Mouse (Mus musculus) CD4-positive, CD25-positive, alpha-beta regulatory T cell, adult 4 months (primary cell): ENCODE data around the gene Fbxw8. TPM values are rescaled to one million over a fixed set of nuclear protein-coding genes. Genes with fewer than 3 reads are reported as not detected.

Source experiments
- ATAC-seq: one replicate; pipeline ENCODE4 v1.8.0; 2017
- polyA plus RNA-seq, 2 experiments: library from polyadenylated mRNA; unstranded; fragments of 100-300 nt; shearing (Covaris generic); gene quantifications; one replicate each; pipeline ENCODE4 v1.2.1; 2017

Gene Fbxw8
- polyA plus RNA-seq, 2 experiments from 2014 or later, result 3.1 to 3.3 TPM

DNA sequence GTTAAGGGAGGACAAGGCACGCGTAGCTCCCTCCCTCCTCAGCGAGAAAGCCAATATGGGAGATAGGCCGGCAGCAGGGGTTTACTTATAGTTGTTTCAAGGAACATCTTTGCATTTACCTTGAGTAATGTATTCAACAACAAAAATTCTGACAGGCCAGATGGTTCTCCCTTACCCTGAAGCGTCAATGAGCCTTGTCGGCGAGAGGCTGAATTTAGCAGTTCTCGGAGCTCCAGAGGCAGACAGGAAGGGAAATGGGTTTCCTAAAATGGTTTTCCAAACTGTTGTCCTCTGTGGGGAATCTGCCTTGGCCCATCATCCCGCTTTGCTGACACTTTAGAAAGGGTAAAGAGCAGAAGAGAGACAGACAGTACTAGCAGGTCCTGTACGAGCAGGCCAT is 48.6 kb downstream of the Fbxw8 start:
- no peak for ATAC-seq

DNA sequence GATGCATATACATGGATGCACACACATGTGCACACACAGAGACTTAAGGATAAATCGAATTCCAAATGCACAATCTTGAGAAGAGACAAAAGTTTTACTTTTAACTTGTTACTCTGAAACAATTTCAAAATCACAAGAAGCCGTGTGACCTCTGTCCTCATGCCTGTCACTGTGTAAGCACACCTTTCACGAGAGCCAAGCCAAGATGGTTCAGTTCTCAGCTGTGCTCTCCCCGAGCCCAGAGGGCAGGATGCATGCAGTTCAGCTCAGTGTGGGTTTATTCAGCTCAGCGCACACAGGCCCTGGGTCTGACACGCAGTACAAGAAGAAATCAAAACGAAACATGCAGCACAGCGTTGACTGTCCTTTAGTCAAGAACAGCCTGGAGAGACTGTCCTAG is 49.7 kb downstream of the Fbxw8 start:
- ATAC-seq, result no peak

DNA sequence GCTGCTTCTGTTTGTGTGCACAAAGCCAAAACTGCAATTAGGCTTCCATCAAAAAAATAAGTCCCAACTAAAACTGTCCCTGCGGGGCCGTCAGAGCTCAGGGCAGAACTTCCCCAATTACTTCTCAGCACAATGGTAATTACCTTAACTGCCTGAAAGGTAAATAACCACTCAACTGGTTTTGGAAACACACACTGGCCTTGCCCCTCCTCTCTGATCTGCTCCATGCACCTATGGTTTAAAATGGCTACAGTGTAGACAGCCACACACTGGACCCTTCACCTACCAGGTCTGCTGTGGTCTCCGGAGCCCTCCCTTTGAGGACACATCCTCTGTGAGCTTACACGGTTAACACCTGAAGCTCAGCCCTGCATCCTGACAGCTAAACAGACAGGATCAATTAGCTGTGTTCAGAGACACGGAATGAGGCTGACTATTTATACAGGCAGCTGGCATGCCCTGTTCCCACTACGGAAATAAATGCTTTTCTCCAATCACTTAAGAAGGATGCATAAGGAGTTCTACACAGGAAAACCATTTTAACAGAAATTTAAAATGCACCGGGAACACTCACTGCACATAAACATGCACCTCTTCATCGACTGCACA is 55.3 kb downstream of the Fbxw8 start:
- no peak for ATAC-seq

DNA sequence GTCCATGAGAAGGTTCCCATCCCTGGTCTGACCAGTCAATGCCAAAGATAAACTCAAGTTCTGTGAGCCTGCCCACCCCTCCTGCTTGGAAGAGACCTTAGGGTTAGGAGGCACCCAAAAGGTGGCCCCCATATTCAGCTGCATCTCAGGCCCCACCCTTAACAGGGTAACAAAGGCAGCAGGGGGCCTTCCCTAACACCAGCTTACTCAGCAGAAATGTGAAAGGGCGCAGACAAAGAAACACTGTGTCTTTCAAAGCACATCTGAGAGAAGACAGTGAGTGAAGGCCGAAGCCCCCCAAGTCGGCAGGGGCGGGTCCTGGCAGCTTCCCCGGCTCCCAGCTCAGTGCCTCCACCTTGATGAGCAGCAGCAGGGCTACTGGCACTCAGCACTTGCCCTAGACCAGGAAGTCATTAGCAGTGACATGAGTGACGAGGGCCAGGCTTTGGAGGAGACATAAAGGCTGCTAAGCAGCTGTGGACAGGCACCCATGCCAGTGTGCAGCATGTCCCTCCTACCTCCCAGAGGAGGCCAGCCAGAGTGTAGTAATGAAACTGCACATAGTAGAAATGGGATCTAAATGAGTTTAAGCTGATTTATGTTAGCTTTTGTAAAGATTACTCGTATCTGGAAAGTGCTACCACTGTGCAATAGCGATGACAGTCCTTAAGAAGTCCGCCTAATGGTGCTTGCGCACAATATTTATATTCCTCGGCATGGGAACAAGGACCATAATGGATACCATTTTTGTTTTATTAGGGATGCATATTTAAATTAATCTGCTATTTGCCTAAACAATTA is 56.0 kb downstream of the Fbxw8 start:
- no peak for ATAC-seq

DNA sequence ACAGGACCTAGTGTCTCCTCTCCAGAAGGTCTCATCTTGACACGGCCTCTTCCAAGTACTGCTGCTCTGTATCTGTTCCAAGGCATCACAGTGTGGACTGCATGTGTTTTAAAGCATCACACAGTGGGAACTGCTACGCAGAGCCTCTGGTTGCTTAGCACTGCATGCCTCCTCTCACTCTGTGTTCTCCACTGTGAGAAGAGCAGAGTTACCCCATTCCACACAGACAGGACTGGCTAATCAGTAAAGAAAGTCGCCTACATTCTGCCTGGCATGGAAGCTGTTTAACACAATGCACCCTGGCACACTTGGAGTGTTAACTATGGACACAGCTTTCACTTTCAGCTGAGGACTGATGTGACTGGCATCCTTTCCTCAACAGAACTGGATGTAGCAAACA is 58.9 kb downstream of the Fbxw8 start:
- no peak for ATAC-seq

DNA sequence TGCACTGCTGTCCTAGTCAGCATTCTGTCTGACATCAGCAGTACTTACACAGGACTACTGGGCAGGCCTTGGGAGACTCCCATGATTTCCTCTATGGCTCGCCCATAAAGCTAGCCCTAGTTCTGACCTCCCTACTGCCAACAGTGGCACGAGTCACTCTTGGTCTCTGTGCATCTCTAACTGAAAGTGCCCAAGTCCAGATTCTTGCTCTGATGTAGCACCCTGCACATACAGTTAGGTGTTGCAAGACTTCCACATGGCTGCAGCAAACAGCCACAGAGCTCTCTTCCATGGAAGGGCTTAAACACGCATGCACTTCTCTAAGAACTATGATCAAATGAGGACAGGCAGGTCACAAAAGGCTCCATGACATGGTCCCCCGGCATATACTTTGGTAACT is 59.4 kb downstream of the Fbxw8 start:
- no peak for ATAC-seq

DNA sequence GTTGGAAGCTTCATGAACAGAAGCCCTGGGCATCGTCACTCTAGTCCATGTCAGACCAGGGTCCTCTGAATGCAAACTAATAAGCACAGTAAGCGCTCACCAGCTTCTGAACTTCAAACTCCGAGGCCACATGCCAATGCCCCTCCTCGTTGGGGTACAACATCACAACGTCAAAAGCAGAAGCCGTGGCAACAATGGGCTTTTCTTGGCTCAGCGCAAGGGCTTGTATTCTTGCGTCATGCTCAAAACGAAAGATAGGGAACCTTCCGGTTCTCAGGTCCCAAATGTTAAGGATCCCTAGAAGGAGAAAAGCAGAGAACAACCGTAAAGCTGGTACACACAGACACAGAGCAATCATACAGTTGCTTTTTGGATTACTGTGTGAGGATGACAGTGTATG is 59.8 kb downstream of the Fbxw8 start:
- ATAC-seq, result no peak

DNA sequence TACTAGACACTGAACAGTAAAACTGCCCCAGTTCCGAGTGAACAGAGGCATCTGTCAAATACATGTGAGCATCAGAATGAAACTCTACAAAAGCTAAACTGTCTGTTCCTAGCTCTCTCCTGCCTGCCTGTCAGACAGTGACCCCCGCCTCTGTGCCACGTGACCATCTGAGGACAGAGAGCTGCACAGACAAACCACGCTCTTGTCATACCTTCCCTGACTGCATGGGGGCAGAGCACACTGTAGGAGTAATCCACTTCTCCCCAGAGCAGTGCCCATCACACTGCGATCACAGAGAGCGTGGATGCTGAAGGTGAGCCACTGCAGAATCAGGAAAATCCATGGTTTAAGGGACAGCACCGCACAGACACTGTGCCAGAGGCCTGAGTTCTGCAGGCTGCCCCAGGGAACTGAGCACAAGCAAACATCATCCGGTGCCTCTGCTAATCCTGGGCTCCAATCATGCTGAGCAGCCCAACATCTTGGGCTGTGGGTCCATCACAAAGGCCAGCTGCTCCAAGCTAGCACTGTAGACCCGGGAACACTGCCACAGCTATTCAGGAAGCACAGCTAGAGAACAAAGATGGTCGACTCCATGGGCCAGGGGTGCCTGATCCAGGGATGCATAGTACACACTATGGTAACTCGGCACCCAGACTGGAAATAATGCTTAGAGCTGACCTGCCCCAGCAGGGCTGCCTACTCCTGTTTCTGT is 61.8 kb downstream of the Fbxw8 start:
- no peak for ATAC-seq

DNA sequence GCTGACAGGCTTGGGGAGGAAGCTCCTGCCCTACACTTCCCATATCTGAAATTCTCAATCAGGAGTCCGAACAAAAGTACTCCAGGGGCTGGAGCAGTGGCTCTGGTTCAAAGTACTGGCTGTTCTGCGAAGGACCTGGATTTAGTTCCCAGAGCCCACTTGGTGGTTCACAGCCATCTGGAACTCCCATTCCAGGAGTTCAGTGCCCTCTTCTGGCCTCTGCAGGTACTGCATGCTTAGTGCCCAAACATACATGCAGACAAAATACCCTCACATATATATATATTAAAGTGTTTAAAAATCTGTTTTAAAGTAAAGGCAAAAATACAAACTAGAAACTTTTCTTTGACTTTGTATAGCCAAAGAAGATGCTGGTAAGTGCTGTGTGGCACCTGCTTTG is 64.4 kb downstream of the Fbxw8 start:
- ATAC-seq, result no peak

DNA sequence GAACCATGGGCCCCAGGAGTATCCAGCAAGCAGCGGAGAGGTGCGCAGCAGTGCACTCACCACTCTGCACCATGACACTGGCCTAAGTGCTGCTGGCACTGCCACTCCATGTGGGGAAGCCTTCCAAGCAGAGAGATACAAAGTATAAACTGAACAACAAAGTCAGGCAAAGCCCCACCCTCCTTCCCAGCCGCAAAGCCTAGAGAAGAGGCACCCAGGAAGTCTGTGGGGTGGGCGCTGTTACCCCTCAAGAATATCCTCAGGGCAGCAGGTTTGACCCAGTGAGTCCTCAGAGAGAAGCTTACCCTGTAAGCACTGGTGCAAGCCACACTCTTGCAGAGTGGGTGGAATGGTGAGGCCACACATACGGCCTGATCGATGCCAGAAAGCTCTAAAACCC is 65.2 kb downstream of the Fbxw8 start:
- ATAC-seq, result no peak

DNA sequence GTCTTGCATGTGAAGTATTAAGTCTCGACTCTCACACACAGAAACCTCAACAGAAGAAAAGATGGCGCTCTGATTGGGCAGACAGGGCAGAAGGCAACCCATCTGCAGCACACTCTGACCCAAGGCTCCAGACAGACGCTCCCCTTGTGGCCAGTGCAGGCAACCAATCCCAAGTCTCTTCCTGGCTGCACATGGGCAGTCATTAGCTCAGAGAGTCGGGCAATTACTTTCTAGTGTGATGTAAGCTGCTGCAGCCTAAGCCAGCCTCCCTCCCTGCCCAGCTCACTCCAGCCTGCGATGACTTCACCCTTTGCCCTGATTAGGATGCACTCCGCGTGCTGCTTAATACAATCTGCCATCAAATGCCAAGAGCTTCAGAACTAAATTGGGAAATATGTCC is 66.2 kb downstream of the Fbxw8 start:
- ATAC-seq, result no peak

DNA sequence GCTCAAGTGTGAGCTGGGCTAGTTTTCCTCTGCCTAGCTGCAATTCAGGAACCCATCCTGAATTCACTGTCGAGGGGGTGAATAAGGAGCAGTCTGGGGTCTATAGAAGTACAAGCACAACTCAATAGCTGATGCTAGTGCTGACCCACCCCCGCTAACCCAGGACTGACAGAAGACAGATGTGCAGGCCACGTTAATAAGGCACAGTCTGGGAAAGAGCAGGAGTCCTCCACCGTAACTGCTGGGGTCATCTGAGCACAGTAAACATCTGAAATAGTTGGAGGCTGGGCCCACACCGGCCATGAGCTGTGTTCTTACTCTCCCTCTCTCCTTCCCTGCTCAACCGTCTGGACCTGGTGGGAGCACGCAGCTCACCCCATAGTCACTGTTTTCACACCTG is 68.3 kb downstream of the Fbxw8 start:
- ATAC-seq, result no peak

DNA sequence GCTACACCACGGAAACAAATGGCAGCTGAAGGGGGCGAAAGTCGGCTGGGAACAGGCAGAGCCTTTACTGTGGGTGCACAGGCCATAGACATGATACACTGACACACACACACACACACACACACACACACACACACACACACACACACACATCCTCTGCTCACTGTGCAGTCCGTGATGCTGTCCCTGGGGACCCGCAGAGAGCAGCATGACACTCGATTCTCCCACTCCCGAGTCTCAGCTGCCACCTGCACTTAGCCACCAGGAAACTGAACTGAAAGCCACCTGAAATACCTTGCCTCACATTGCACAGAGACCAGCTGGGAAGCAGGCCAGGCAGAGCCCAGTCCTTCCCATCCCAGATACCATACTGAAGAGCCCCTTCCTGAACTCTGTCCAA is 70.0 kb downstream of the Fbxw8 start:
- ATAC-seq, result no peak

DNA sequence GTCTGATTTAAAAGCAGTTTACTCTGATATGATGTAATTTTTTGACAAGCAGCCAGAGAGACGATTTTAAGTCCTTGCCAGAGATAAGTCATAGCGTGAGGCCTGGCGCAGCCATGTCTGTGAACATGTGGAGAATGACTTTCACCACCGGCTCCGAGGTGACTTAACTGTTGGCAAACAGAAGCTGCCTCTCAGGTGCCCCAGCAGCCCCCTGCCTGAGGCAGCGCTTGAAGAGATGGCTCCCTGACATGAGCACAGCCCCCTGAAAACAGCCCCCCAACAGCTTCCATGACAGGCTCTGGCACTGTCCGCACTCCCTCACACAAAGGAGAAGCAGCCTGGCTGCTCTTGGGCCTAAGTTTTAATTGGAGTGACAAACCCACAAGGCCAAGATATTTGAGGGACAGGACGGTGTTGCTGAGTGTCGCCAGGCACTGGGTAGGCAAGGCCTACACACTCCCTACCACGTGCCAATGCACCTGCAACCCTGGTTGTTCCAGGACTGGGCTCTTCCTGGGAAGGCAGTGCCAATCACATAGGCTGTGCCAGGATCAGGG is 71.0 kb downstream of the Fbxw8 start:
- ATAC-seq, result no peak

DNA sequence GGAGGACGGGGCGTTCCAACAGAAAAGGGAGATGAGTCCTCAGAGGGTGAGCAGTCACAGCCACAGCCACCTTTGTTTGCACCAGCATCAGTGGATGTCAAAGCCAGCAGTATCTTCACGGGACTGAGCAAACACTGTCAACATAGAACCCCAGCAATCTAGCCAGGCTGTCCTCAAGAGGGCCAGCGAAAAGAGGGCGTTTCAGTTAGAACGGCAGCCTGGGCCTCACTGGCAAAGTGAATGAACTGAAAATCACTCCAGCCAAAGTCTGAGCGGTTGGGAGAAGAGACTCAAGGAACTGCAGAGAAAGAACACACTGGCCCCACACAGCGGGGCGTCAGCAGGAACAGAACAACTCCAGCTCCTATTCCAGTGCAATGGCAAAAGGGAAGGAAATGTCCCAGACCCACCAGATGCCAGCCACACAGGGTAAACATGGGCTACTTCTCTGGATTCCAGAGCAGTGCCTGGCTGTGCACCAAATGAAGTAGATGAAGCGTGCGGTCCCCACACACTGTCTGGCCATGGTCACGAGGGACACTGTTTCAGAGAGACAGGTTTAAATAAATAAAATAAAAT is 72.1 kb downstream of the Fbxw8 start:
- no peak for ATAC-seq

DNA sequence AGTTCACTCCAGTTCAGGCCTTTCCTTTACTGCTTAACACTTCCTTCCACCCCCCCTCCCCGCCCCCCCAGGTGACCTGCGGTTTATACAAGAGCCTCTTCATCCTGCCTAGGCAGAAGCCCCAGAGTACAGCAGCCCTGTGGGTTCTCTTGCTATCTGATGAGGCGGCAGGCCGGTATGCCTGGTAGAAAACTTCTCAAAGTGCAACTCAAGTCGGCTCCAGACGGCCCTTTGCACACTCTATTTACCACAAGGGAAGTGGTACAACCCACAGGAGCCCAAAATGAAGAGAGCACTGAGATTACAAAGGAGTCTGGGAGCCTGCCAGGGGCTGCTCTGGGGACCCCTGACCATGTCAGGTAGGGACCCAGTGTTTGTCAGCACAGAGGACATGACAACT is 73.3 kb downstream of the Fbxw8 start:
- peak; percentile 89 for ATAC-seq

DNA sequence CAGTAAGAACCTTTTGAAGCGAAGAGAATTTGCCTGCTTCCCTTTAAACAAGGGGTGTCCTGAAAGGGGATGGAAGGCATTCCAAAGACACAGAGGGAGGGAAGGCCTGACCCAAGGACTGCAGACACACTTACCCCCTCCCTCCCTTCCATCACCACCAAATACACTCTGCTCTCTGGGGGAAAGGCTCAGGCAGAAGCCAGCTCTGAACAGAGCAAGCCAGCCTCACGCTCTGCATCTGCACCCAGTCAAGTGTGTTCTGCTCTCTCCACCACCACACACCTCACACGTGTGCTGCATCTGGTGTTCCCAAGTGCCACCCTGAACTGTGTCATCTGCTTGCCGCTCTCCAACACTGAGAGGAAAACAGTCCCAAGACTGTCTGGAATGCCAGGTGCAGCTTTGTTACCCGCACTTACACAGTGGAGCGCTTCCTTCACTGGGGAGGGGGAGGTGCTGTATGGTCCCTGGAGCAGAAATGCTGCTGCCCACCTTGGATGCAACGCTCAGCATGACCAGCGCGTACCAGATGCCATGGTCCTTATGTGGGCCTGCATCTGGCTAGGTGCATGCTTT is 73.8 kb downstream of the Fbxw8 start:
- ATAC-seq, result peak; percentile 7

DNA sequence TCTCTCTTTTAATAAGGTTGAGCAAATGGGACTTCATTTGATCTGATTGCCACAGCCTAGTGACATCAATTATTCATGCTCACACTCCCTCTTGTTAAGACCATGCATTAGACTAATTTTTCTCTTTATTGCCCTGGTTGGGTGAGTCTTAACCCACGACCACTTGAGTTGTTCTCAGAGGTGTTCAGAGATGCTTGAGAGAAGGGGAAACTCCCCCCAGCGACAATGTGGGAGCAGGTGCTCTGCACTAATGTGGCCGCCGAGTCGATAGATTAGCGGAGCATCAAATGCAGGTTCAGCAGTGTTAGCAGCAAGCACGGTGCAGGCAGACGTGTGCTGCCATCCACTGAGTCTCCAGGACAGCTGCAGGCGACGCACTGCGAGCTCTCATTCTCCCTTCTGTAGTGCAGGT is 75.4 kb downstream of the Fbxw8 start:
- ATAC-seq, result no peak

DNA sequence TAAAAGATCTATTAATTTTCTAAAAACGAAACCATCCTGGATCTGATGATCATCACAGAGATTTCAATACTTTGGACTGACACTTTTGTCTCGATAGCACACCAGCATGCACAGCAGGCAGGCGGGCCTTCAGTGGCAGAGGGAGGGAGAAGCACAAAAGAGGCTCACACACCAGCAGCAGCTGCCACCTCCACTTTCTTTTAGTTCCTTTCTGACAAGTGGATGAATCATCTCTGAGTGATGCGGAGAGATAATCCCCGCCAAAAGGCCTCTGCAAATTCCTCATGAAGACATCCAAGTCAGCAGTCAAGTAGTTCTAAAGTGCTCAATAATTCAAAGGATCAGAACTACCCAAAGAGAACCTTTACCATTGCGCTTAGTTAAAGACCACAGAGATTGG is 75.9 kb downstream of the Fbxw8 start:
- ATAC-seq, result no peak

DNA sequence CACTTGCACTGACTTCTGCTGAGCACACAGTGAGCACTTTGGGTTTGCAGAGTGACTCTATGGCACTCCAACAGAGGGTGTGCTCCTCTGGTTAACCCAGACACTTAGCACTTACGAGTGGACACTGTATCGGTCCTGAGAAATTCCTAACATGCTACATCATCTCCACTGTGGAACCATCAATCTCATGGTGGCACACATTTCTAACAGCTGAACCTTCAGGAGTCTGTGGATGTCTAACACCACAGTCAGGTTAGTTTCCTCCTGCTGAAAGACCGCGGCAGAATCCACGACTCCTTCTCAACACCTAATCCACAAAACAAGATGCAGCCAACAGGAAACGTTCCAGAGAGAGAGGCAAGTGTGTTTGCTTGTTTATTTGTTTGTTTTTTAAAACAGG is 76.7 kb downstream of the Fbxw8 start:
- no peak for ATAC-seq

DNA sequence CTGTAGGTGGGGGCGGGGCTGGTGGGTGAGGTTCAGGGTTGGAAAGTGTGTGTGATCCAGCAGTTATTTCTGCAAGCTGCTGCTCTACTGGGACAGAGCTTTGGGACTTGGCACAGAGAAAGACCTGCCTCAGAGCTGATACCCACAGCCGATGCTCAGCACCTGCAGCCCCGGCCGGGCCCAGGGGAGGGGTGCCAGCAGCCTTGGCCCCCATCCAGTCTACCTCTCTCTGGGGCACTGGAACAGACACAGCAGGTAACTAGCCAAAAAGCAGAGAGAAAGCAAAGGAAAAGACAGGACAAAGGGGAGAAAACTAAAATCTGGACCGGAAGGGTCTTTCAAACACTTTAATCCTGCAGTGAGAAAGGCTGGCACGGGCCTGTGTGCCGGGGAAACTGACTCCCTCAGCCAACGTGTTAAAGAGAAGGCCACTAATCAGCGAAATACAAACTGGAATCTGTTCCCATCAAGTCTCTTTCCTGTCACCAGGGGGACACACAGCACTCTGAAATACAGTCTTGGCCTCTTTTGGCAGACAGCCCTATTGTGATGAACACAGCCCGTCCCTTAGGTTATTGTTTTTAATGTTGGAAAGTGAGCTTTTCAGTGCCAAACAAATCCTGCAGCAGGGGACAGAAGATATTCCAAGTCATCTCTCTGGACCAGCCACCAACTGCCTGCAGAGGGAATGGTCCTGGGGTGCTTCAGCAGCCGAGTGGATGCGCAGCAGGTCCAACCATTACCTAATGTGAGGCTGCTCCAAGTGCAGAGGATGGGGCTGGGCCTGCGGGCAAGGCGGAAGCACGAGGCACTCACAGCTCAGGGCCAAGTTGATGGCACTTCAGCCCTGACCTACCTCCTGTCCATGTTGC is 78.3 kb downstream of the Fbxw8 start:
- no peak for ATAC-seq

DNA sequence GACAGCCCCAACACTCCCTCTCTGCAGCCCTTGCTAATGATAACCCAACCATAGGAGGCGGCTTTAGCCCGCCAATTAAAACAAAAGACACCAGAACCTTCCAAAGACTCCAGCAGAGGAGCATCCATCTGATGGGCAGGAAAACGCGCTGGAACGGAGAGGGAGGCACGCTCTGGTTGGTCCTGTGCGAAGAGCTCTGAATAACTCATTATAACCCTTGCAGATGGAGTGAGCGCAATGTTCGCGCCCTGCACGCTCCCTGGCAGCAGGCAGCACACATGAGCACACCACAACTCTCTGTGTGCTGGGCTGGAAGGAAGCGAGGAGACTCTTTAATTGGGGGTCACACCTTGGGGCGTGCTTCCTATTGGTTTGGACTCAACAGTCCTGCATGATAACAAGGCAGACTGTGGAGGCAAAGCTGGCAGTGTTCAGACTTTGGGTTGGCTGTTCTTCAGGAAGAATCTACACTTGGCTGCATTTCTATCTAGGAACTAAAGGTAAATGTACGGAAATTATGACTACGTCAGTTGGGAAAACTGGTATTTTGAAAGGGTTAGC is 82.0 kb downstream of the Fbxw8 start:
- ATAC-seq, result no peak
